Mouse (Mus musculus) forebrain, embryonic 11.5 days (tissue): ENCODE results near the gene Wbp11. TPM values are rescaled to one million over a fixed set of nuclear protein-coding genes. Genes with fewer than 3 reads are reported as not detected.

Source experiments
- ATAC-seq: fragments of 200-750 bp; cut with Nextera tagmentation; replicated peaks from 2 replicates; pipeline ENCODE4 v1.8.0; 2017; ENCODE audit warnings: moderate TSS enrichment; ENCODE audit not compliant: low FRiP score
- DNase-seq: peaks from one replicate; pipeline ENCODE4 v3.0.0-alpha.2; 2017; ENCODE audit warnings: low spot score
- H3K27ac ChIP-seq: fragments of 300-500 bp; sonication (generic); 2 replicates; pipeline ENCODE4 v1.5.1; 2014; ENCODE audit warnings: low read depth, low read length
- H3K27me3 ChIP-seq: fragments of 300-500 bp; sonication (generic); 2 replicates; pipeline ENCODE4 v1.6.1; 2014; ENCODE audit warnings: mild to moderate bottlenecking, low read length, mixed read lengths; ENCODE audit not compliant: control insufficient read depth, insufficient read depth
- H3K36me3 ChIP-seq: fragments of 300-500 bp; sonication (generic); 2 replicates; pipeline ENCODE4 v1.6.1; 2014; ENCODE audit warnings: mild to moderate bottlenecking, low read length, moderate library complexity, mixed read lengths; ENCODE audit not compliant: control insufficient read depth, insufficient read depth
- H3K4me1 ChIP-seq: fragments of 300-500 bp; sonication (generic); replicated peaks from 2 replicates; pipeline ENCODE4 v1.6.1; 2014; ENCODE audit warnings: low read length, mixed read lengths; ENCODE audit not compliant: control insufficient read depth, insufficient read depth
- H3K4me2 ChIP-seq: fragments of 300-500 bp; sonication (generic); 2 replicates; pipeline ENCODE4 v1.6.1; 2014; ENCODE audit warnings: low read depth, mild to moderate bottlenecking, low read length, moderate library complexity, mixed read lengths; ENCODE audit not compliant: severe bottlenecking
- H3K4me3 ChIP-seq: fragments of 300-500 bp; sonication (generic); 2 replicates; pipeline ENCODE4 v1.5.1; 2014; ENCODE audit warnings: low read depth, low read length
- H3K9ac ChIP-seq: fragments of 300-500 bp; sonication (generic); 2 replicates; pipeline ENCODE4 v1.6.1; 2014; ENCODE audit warnings: low read length
- H3K9me3 ChIP-seq: fragments of 300-500 bp; sonication (generic); 2 replicates; pipeline ENCODE4 v1.6.1; 2016; ENCODE audit warnings: low read length, mixed read lengths; ENCODE audit not compliant: control insufficient read depth
- WGBS: fragments of 180-500 bp; shearing (Covaris S2); extraction: QIAGEN DNeasy Blood & Tissue Kit; methylation state at CpG from one replicate; pipeline ENCODE4 v1.1.7; 2014; 5-methylcytosine and 5-hydroxymethylcytosine counted together
- polyA plus RNA-seq: library from polyadenylated mRNA; unstranded; fragments of >200 nt; fragmentation: Nextera tagmentation; extraction: Ambion mirVana; gene quantifications from 2 replicates; pipeline ENCODE4 v1.2.1, GENCODE M21; 2014

Gene Wbp11
- polyA plus RNA-seq, 1 experiment from 2014 or later, result 191 TPM

GRCm38 (mm10) chr6:136793831-136794525 is 34.1 kb downstream of the Wbp11 start:
- Histone ChIP-seq H3K4me3 (peak overlapping the region; percentile 28), H3K9ac (peak overlapping the region; percentile 41), H3K4me1 (peaks cover 3% of the 10 kb centered on the region; the same call in 1 of the 2 replicates), H3K4me2 (peak overlapping the region; percentile 63), H3K36me3 (no peaks in the 10 kb centered on the region), H3K9me3 (no peaks in the 10 kb centered on the region), H3K27ac (no peak overlapping the region), H3K27me3 (no peaks in the 10 kb centered on the region; the same call in 1 of the 2 replicates)
- DNase-seq (no peak), ATAC-seq (peak; percentile 49; the same call in 1 of the 2 replicates)
- under 1% methylated on average over 24 of the region's 24 CpGs for WGBS

GRCm38 (mm10) chr6:136792884-136793758 is 34.9 kb downstream of the Wbp11 start:
- Histone ChIP-seq H3K9ac (peak overlapping the region; percentile 41), H3K27ac (no peak overlapping the region), H3K4me2 (peak overlapping the region; percentile 63), H3K27me3 (no peaks in the 10 kb centered on the region; the same call in 1 of the 2 replicates), H3K9me3 (no peaks in the 10 kb centered on the region), H3K4me3 (peak overlapping the region; percentile 28), H3K4me1 (peaks cover 3% of the 10 kb centered on the region; the same call in 1 of the 2 replicates), H3K36me3 (no peaks in the 10 kb centered on the region)
- DNase-seq (no peak), ATAC-seq (peak; percentile 34; the same call in 1 of the 2 replicates)
- WGBS, result 31% methylated on average over 16 of the region's 16 CpGs

GRCm38 (mm10) chr6:136789391-136789971 is 38.6 kb downstream of the Wbp11 start:
- 80% methylated on average over 5 of the region's 5 CpGs for WGBS
- Histone ChIP-seq H3K36me3 (no peaks in the 10 kb centered on the region), H3K9me3 (no peaks in the 10 kb centered on the region), H3K27me3 (no peaks in the 10 kb centered on the region; the same call in 1 of the 2 replicates), H3K4me3 (no peak overlapping the region), H3K9ac (no peak overlapping the region), H3K4me2 (no peak overlapping the region), H3K4me1 (peaks cover 3% of the 10 kb centered on the region; the same call in 1 of the 2 replicates), H3K27ac (no peak overlapping the region)
- DNase-seq, result no peak
- no peak for ATAC-seq

- no peak for ATAC-seq
Observed at GRCm38 (mm10) chr6:136782761-136783160, 45.3 kb downstream of the Wbp11 start.

GRCm38 (mm10) chr6:136782146-136782545 is 45.9 kb downstream of the Wbp11 start:
- DNase-seq (no peak), ATAC-seq (no peak)
- no peak overlapping the region for H3K9ac ChIP-seq
- 82% methylated on average over 12 of the region's 12 CpGs for WGBS
- no peaks in the 10 kb centered on the region for H3K9me3 ChIP-seq
- no peaks in the 10 kb centered on the region for H3K36me3 ChIP-seq
- no peak overlapping the region for H3K4me3 ChIP-seq
- no peak overlapping the region for H3K4me2 ChIP-seq
- H3K27me3 ChIP-seq, result no peaks in the 10 kb centered on the region
- no peaks in the 10 kb centered on the region for H3K4me1 ChIP-seq
- H3K27ac ChIP-seq, result no peak overlapping the region

More at GRCm38 (mm10) chr6:136782761-136783160, 45.3 kb downstream of the Wbp11 start:
- no peaks in the 10 kb centered on the region for H3K36me3 ChIP-seq
- H3K27ac ChIP-seq, result no peak overlapping the region
- H3K4me3 ChIP-seq, result no peak overlapping the region
- no peak overlapping the region for H3K9ac ChIP-seq
- no peaks in the 10 kb centered on the region for H3K4me1 ChIP-seq
- 84% methylated on average over 9 of the region's 9 CpGs for WGBS
- no peaks in the 10 kb centered on the region for H3K27me3 ChIP-seq
- H3K9me3 ChIP-seq, result no peaks in the 10 kb centered on the region
- H3K4me2 ChIP-seq, result no peak overlapping the region
- no peak for DNase-seq

GRCm38 (mm10) chr6:136781377-136781986 is 46.6 kb downstream of the Wbp11 start, which contains the start of gene Gucy2c:
Gene Gucy2c (minus strand): TSS chr6:136781765.
- DNase-seq (no peak), ATAC-seq (no peak)
- no peak within 1 kb of the TSS for H3K27ac ChIP-seq
- no peaks in the 10 kb centered on the region for H3K27me3 ChIP-seq
- H3K36me3 ChIP-seq, result no peaks in the 10 kb centered on the region
- H3K9me3 ChIP-seq, result no peaks in the 10 kb centered on the region
- no peaks in the 10 kb centered on the region for H3K4me1 ChIP-seq
- WGBS, result 86% methylated on average over 20 of the region's 20 CpGs
- no peak within 1 kb of the TSS for H3K9ac ChIP-seq
- no peak within 1 kb of the TSS for H3K4me3 ChIP-seq
- H3K4me2 ChIP-seq, result no peak within 1 kb of the TSS

GRCm38 (mm10) chr6:136776392-136776791 is 51.6 kb downstream of the Wbp11 start:
- no peaks in the 10 kb centered on the region for H3K36me3 ChIP-seq
- DNase-seq (no peak), ATAC-seq (no peak)
- H3K9ac ChIP-seq, result no peak overlapping the region
- no peak overlapping the region for H3K4me3 ChIP-seq
- H3K4me1 ChIP-seq, result no peaks in the 10 kb centered on the region
- H3K4me2 ChIP-seq, result no peak overlapping the region
- 88% methylated on average over 1 of the region's 1 CpGs for WGBS
- no peak overlapping the region for H3K27ac ChIP-seq
- no peaks in the 10 kb centered on the region for H3K9me3 ChIP-seq
- H3K27me3 ChIP-seq, result no peaks in the 10 kb centered on the region

- H3K4me1 ChIP-seq, result no peaks in the 10 kb centered on the region
- WGBS, result 89% methylated on average over 7 of the region's 7 CpGs
Observed at GRCm38 (mm10) chr6:136769859-136770258, 58.2 kb downstream of the Wbp11 start.

More at GRCm38 (mm10) chr6:136769859-136770258, 58.2 kb downstream of the Wbp11 start:
- DNase-seq, result no peak
- Histone ChIP-seq H3K36me3 (no peaks in the 10 kb centered on the region), H3K9ac (no peak overlapping the region), H3K9me3 (no peaks in the 10 kb centered on the region), H3K27ac (no peak overlapping the region), H3K27me3 (no peaks in the 10 kb centered on the region), H3K4me2 (no peak overlapping the region), H3K4me3 (no peak overlapping the region)
- ATAC-seq, result no peak
